Mouse (Mus musculus): Measurements from ENCODE around the gene 2310034G01Rik. TPM values are rescaled to one million over a fixed set of nuclear protein-coding genes. Genes with fewer than 3 reads are reported as not detected.

Gene 2310034G01Rik
- polyA plus RNA-seq, 2 experiments from 2014 or later = not detected

Other genes with a start within 250 kb of the 2310034G01Rik start
- gene Elovl3, start 218.4 kb downstream of the 2310034G01Rik start, polyA plus RNA-seq (2017; shearing (Covaris generic)) = not detected
- gene Pitx3, start 202.0 kb downstream of the 2310034G01Rik start, polyA plus RNA-seq (2017; shearing (Covaris generic)) = not detected
- gene Gbf1, start 197.8 kb downstream of the 2310034G01Rik start, polyA plus RNA-seq (2017; shearing (Covaris generic)) = 10 to 100 TPM; 23.9 to 30.5 TPM
- gene Nfkb2, start 46.0 kb downstream of the 2310034G01Rik start, polyA plus RNA-seq (2017; shearing (Covaris generic)) = 10 to 100 TPM; 19.7 to 30.4 TPM
- gene Psd, start 23.1 kb downstream of the 2310034G01Rik start, polyA plus RNA-seq (2017; shearing (Covaris generic)) = 1 to 10 TPM; 3.4 to 4.5 TPM
- gene Fbxl15, start 22.1 kb downstream of the 2310034G01Rik start, polyA plus RNA-seq (2017; shearing (Covaris generic)) = 1 to 10 TPM; 5.6 to 6.9 TPM
- 10 to 100 TPM; 40.7 to 52.4 TPM for gene Cuedc2, start 11.6 kb downstream of the 2310034G01Rik start, polyA plus RNA-seq (2017; shearing (Covaris generic))
- 1 to 10 TPM; 3.9 to 7.1 TPM for gene Mfsd13a, start 9.2 kb downstream of the 2310034G01Rik start, polyA plus RNA-seq (2017; shearing (Covaris generic))
- 10 to 100 TPM; 86.1 to 87.6 TPM for gene Actr1a, start 45.4 kb upstream of the 2310034G01Rik start, polyA plus RNA-seq (2017; shearing (Covaris generic))
- gene Sufu, start 46.6 kb upstream of the 2310034G01Rik start, polyA plus RNA-seq (2017; shearing (Covaris generic)) = 10 to 100 TPM in 1 of 2 experiments, 1 to 10 TPM in 1; 9.4 to 12.2 TPM
- gene Trim8, start 151.4 kb upstream of the 2310034G01Rik start, polyA plus RNA-seq (2017; shearing (Covaris generic)) = 10 to 100 TPM; 15.8 to 21.3 TPM
- gene Arl3, start 222.9 kb upstream of the 2310034G01Rik start, polyA plus RNA-seq (2017; shearing (Covaris generic)) = 10 to 100 TPM; 22.1 to 24.5 TPM
- gene Sfxn2, start 223.1 kb upstream of the 2310034G01Rik start, polyA plus RNA-seq (2017; shearing (Covaris generic)) = 1 to 10 TPM; 4.3 to 6.9 TPM
- gene Wbp1l, start 248.8 kb upstream of the 2310034G01Rik start, polyA plus RNA-seq (2017; shearing (Covaris generic)) = 10 to 100 TPM; 19.7 to 20.0 TPM

Data from activated CD4-positive, CD25-positive, alpha-beta regulatory T cell, adult 4 months (primary cell).